Mouse (Mus musculus) MEL (cell line): ENCODE data around the gene Hist1h2be. TPM values are rescaled to one million over a fixed set of nuclear protein-coding genes. Genes with fewer than 3 reads are reported as not detected.

Experiments used
- DNase-seq: peaks from one replicate; pipeline ENCODE4 v3.0.0; 2011; ENCODE audit warnings: low read depth, low spot score
- H3K27ac ChIP-seq: 2 replicates; pipeline ENCODE4 v1.5.1; 2012; ENCODE audit warnings: low read depth, mild to moderate bottlenecking, control low read depth, low read length, moderate library complexity; ENCODE audit not compliant: control insufficient read depth
- H3K27me3 ChIP-seq, 2 experiments: fragments of 150-350 bp in 1 of 2; sonication (generic) in 1 of 2; 2 replicates each; pipeline ENCODE4 v1.6.1; 2012; ENCODE audit warnings: low read length in 2 of 2, mild to moderate bottlenecking in 2 of 2, improper control_type of control experiment in 1 of 2, moderate library complexity in 1 of 2; ENCODE audit not compliant: insufficient read depth in 2 of 2, control insufficient read depth in 1 of 2
- H3K36me3 ChIP-seq, 2 experiments: 2 replicates each; pipeline ENCODE4 v1.6.1; 2012 to 2014; ENCODE audit warnings: low read length in 2 of 2, improper control_type of control experiment in 1 of 2, inconsistent platforms in 1 of 2, mild to moderate bottlenecking in 1 of 2; ENCODE audit not compliant: insufficient read depth in 2 of 2, control insufficient read depth in 1 of 2
- H3K4me1 ChIP-seq, 2 experiments: fragments of 150-350 bp in 1 of 2; sonication (generic) in 1 of 2; 2 replicates each; pipeline ENCODE4 v1.6.1; 2012; ENCODE audit warnings: low read length in 2 of 2, improper control_type of control experiment in 1 of 2, mild to moderate bottlenecking in 1 of 2; ENCODE audit not compliant: insufficient read depth in 2 of 2, control insufficient read depth in 1 of 2
- H3K4me3 ChIP-seq, 2 experiments: fragments of 150-350 bp in 1 of 2; sonication (generic) in 1 of 2; 2 replicates each; pipeline ENCODE4 v1.5.1; 2012; ENCODE audit warnings: low read depth in 2 of 2, low read length in 2 of 2, mild to moderate bottlenecking in 2 of 2, moderate library complexity in 2 of 2, control low read depth in 1 of 2, improper control_type of control experiment in 1 of 2; ENCODE audit not compliant: control insufficient read depth in 1 of 2, insufficient read depth in 1 of 2
- H3K79me2 ChIP-seq: 2 replicates; pipeline ENCODE4 v1.6.1; 2012; ENCODE audit warnings: mild to moderate bottlenecking, low read length, moderate library complexity; ENCODE audit not compliant: control insufficient read depth, poor library complexity, insufficient read depth
- H3K9ac ChIP-seq: 2 replicates; pipeline ENCODE4 v1.6.1; 2012; ENCODE audit warnings: low read depth, mild to moderate bottlenecking, control low read depth, low read length, moderate library complexity; ENCODE audit not compliant: control insufficient read depth, poor library complexity, severe bottlenecking
- H3K9me3 ChIP-seq: fragments of 150-350 bp; sonication (generic); replicated peaks from 2 replicates; pipeline ENCODE4 v1.6.1; 2012; ENCODE audit warnings: mild to moderate bottlenecking, low read length, improper control_type of control experiment, moderate library complexity; ENCODE audit not compliant: insufficient read depth
- BHLHE40 ChIP-seq: IDR thresholded peaks from 2 replicates; pipeline ENCODE4 v1.6.1; 2012; ENCODE audit warnings: low read depth, mild to moderate bottlenecking, inconsistent platforms, low read length, improper control_type of control experiment, borderline replicate concordance
- E2F4 ChIP-seq: IDR thresholded peaks from 2 replicates; pipeline ENCODE4 v1.6.1; 2011; ENCODE audit warnings: low read depth, low read length, improper control_type of control experiment, borderline replicate concordance
- EP300 ChIP-seq, 2 experiments: IDR thresholded peaks; 2 replicates each; pipeline ENCODE4 v1.6.1; 2011; ENCODE audit warnings: improper control_type of control experiment in 2 of 2, low read length in 2 of 2, low read depth in 1 of 2, mild to moderate bottlenecking in 1 of 2
- ETS1 ChIP-seq: IDR thresholded peaks from 2 replicates; pipeline ENCODE4 v1.6.1; 2012; ENCODE audit warnings: low read depth, mild to moderate bottlenecking, inconsistent platforms, low read length, improper control_type of control experiment, moderate library complexity
- GATA1 ChIP-seq: IDR thresholded peaks from 2 replicates; pipeline ENCODE4 v1.6.1; 2011; ENCODE audit warnings: low read depth, low read length, improper control_type of control experiment
- JUND ChIP-seq: IDR thresholded peaks from 2 replicates; pipeline ENCODE4 v1.6.1; 2011; ENCODE audit warnings: low read depth, mild to moderate bottlenecking, improper control_type of control experiment, low read length
- KAT2A ChIP-seq: conservative IDR thresholded peaks from 2 replicates; pipeline ENCODE4 v1.6.1; 2012; ENCODE audit warnings: low read depth, low read length, improper control_type of control experiment, inconsistent platforms
- MAFK ChIP-seq: IDR thresholded peaks from 2 replicates; pipeline ENCODE4 v1.6.1; 2011; ENCODE audit warnings: low read depth, mild to moderate bottlenecking, low read length, improper control_type of control experiment, borderline replicate concordance
- MAZ ChIP-seq: IDR thresholded peaks from 2 replicates; pipeline ENCODE4 v1.6.1; 2012; ENCODE audit warnings: low read depth, mild to moderate bottlenecking, inconsistent platforms, low read length, improper control_type of control experiment
- MYB ChIP-seq: IDR thresholded peaks from 2 replicates; pipeline ENCODE4 v1.6.1; 2011; ENCODE audit warnings: mild to moderate bottlenecking, low read depth, low read length, improper control_type of control experiment
- POLR2A ChIP-seq, 2 experiments: IDR thresholded peaks; 2 replicates each; pipeline ENCODE4 v1.6.1; 2011 to 2012; ENCODE audit warnings: low read length in 2 of 2, mild to moderate bottlenecking in 2 of 2, control low read depth in 1 of 2, improper control_type of control experiment in 1 of 2, low read depth in 1 of 2, moderate library complexity in 1 of 2; ENCODE audit not compliant: control insufficient read depth in 1 of 2, insufficient read depth in 1 of 2, poor library complexity in 1 of 2
- POLR2AphosphoS5 ChIP-seq: IDR thresholded peaks from 2 replicates; pipeline ENCODE4 v1.6.1; 2012; ENCODE audit warnings: low read depth, borderline replicate concordance, mild to moderate bottlenecking, inconsistent platforms, low read length, moderate library complexity, mixed read lengths
- RCOR1 ChIP-seq: IDR thresholded peaks from 2 replicates; pipeline ENCODE4 v1.6.1; 2012; ENCODE audit warnings: low read depth, mild to moderate bottlenecking, inconsistent platforms, low read length, improper control_type of control experiment
- SIN3A ChIP-seq: IDR thresholded peaks from 2 replicates; pipeline ENCODE4 v1.6.1; 2012; ENCODE audit warnings: low read length, improper control_type of control experiment, inconsistent platforms
- TAL1 ChIP-seq: IDR thresholded peaks from 2 replicates; pipeline ENCODE4 v1.6.1; 2012; ENCODE audit warnings: mild to moderate bottlenecking, inconsistent platforms, low read length, moderate library complexity, mixed read lengths
- USF1 ChIP-seq: IDR thresholded peaks from 2 replicates; pipeline ENCODE4 v1.6.1; 2014; ENCODE audit warnings: low read depth, mild to moderate bottlenecking, inconsistent platforms, low read length, improper control_type of control experiment, moderate library complexity
- ZC3H11A ChIP-seq: IDR thresholded peaks from 2 replicates; pipeline ENCODE4 v1.6.1; 2012; ENCODE audit warnings: low read depth, mild to moderate bottlenecking, inconsistent platforms, low read length, improper control_type of control experiment
- ZNF384 ChIP-seq: IDR thresholded peaks from 2 replicates; pipeline ENCODE4 v1.6.1; 2012; ENCODE audit warnings: low read depth, mild to moderate bottlenecking, inconsistent platforms, low read length, improper control_type of control experiment
- polyA plus RNA-seq, 2 experiments: library from polyadenylated mRNA; stranded (reverse) in 1 of 2; unstranded in 1 of 2; fragments of >175 nt in 1 of 2; fragments of >200 nt in 1 of 2; gene quantifications; 2 replicates each; pipeline versions ENCODE4 v1.2.1 to v1.2.4; 2012; ENCODE audit warnings: low replicate concordance in 2 of 2, low read depth in 1 of 2; ENCODE audit not compliant: insufficient read length in 2 of 2, insufficient read depth in 1 of 2, missing spikeins in 1 of 2
- total RNA-seq: library from RNA; depleted of rRNA; stranded (reverse); fragments of 300-350 nt; gene quantifications from 2 replicates; pipeline ENCODE4 v1.2.3, GENCODE M21; 2012

The Hist1h2be gene
- total and polyA plus RNA-seq, 3 experiments, result 0.49 to 237 TPM; not detected in 1

DNA sequence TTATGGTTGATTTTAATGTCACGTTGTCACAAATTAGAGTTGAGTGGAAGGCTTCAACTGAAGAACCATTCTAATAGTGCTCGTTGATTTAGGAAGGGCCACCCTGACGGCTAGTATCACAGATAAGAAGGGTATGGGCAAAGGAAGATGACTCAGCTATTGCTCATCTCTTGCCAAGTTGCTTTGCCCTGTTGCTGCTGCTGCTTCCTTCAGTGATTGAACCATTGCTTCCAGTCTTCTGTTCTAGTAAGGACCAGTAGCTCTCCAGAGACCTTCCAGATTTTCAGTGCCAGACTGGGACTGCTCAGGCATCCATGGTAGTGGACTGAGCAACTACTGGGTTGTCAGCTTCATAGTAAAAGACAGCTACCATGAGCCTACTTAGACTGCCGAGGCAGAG lies 11.7 kb downstream of the Hist1h2be start:
- Histone ChIP-seq H3K36me3 (peaks cover 0 to 12% of the 10 kb centered on the region in 2 experiments; a peak in 2 of 4 replicates), H3K27ac (no peak overlapping the region), H3K4me1 (peaks cover 0 to 8% of the 10 kb centered on the region in 2 experiments; a peak in 2 of 4 replicates), H3K27me3 (no peaks in the 10 kb centered on the region), H3K79me2 (no peaks in the 10 kb centered on the region), H3K9ac (no peak overlapping the region), H3K9me3 (no peaks in the 10 kb centered on the region), H3K4me3 (no peak overlapping the region)
- peak; percentile 71 for DNase-seq
- no peak for TF ChIP-seq POLR2AphosphoS5
- TF ChIP-seq MYB, result no peak
- TF ChIP-seq BHLHE40, result no peak
- TF ChIP-seq EP300 (IDR thresholded peaks at IDR 0.05; ENCODE audit: low read depth in 1 of 2, low read length in 2 of 2), result peak; percentile 49 to 55; a peak in 2 of 4 replicates
- no peak for TF ChIP-seq ZC3H11A
- no peak for TF ChIP-seq TAL1
- no peak for TF ChIP-seq MAFK
- no peak for TF ChIP-seq E2F4
- TF ChIP-seq JUND, result peak; percentile 63
- peak; percentile 69 for TF ChIP-seq GATA1
- no peak for TF ChIP-seq KAT2A
- TF ChIP-seq USF1, result no peak
- TF ChIP-seq ETS1, result peak; percentile 31; the same call in 1 of the 2 replicates

GRCm38 (mm10) chr13:23605052-23605451 lies 15.9 kb downstream of the Hist1h2be start:
- Histone ChIP-seq H3K4me3 (no peak overlapping the region), H3K9me3 (no peaks in the 10 kb centered on the region), H3K27ac (no peak overlapping the region), H3K4me1 (peaks cover 0 to 8% of the 10 kb centered on the region in 2 experiments; a peak in 2 of 4 replicates), H3K9ac (no peak overlapping the region), H3K27me3 (no peaks in the 10 kb centered on the region), H3K79me2 (no peaks in the 10 kb centered on the region), H3K36me3 (peaks cover 0 to 12% of the 10 kb centered on the region in 2 experiments; a peak in 2 of 4 replicates)
- DNase-seq, result no peak
- TF ChIP-seq RCOR1, result no peak
- TF ChIP-seq MAZ, result no peak
- no peak for TF ChIP-seq POLR2A (IDR thresholded peaks at IDR 0.05; ENCODE audit: control insufficient read depth in 1 of 2, insufficient read depth in 1 of 2, low read depth in 1 of 2, low read length in 2 of 2, poor library complexity in 1 of 2)
- TF ChIP-seq MYB, result no peak

- DNase-seq, result no peak
- Histone ChIP-seq H3K9me3 (no peaks in the 10 kb centered on the region), H3K27ac (no peak overlapping the region), H3K4me1 (peaks cover 0 to 4% of the 10 kb centered on the region in 2 experiments; a peak in 2 of 4 replicates), H3K27me3 (no peaks in the 10 kb centered on the region), H3K4me3 (no peak overlapping the region), H3K36me3 (peaks cover 0 to 8% of the 10 kb centered on the region in 2 experiments; a peak in 2 of 4 replicates), H3K79me2 (no peaks in the 10 kb centered on the region), H3K9ac (no peak overlapping the region)
- TF ChIP-seq ZNF384, result no peak
- TF ChIP-seq SIN3A, result no peak
- no peak for TF ChIP-seq MYB
These were observed 16.5 kb downstream of the Hist1h2be start for GRCm38 (mm10) chr13:23604452-23604851.
